Mouse (Mus musculus) liver, adult (tissue): Measurements from ENCODE around the gene Gjc1.

Source experiments
- GATA4 ChIP-seq: IDR thresholded peaks from 2 replicates; pipeline ENCODE4 v1.6.1; 2014; ENCODE audit warnings: mild to moderate bottlenecking, low read length; ENCODE audit not compliant: insufficient replicate concordance

Gjc1 gene

GRCm38 (mm10) chr11:102780986-102781351, 38.5 kb downstream of the Gjc1 start:
- no peak for TF ChIP-seq GATA4

GRCm38 (mm10) chr11:102780271-102780985, 39.1 kb downstream of the Gjc1 start:
- TF ChIP-seq GATA4 = no peak

- TF ChIP-seq GATA4 = no peak
Measured at GRCm38 (mm10) chr11:102779824-102780223, 39.7 kb downstream of the Gjc1 start.

GRCm38 (mm10) chr11:102779081-102779638, 40.3 kb downstream of the Gjc1 start:
- TF ChIP-seq GATA4 = no peak

- no peak for TF ChIP-seq GATA4
Measured at GRCm38 (mm10) chr11:102778597-102778996, 40.9 kb downstream of the Gjc1 start.

GRCm38 (mm10) chr11:102778165-102778564, 41.3 kb downstream of the Gjc1 start:
- no peak for TF ChIP-seq GATA4

GRCm38 (mm10) chr11:102777598-102777997, 41.9 kb downstream of the Gjc1 start:
- no peak for TF ChIP-seq GATA4

GRCm38 (mm10) chr11:102774621-102775141, 44.8 kb downstream of the Gjc1 start:
- TF ChIP-seq GATA4 = peak; percentile 26; the same call in 1 of the 2 replicates

GRCm38 (mm10) chr11:102773713-102774611, 45.5 kb downstream of the Gjc1 start:
- TF ChIP-seq GATA4 = no peak

- no peak for TF ChIP-seq GATA4
Measured at GRCm38 (mm10) chr11:102772771-102773700, 46.5 kb downstream of the Gjc1 start.

GRCm38 (mm10) chr11:102771916-102772714, 47.4 kb downstream of the Gjc1 start:
- no peak for TF ChIP-seq GATA4

GRCm38 (mm10) chr11:102770662-102771435, 48.7 kb downstream of the Gjc1 start:
- no peak for TF ChIP-seq GATA4
